Mouse (Mus musculus): ENCODE results near the gene Thy1. TPM values are rescaled to one million over a fixed set of nuclear protein-coding genes. Genes with fewer than 3 reads are reported as not detected.

Gene Thy1
- total and polyA plus RNA-seq, 2 experiments = 0.46 to 3.2 TPM

GRCm38 (mm10) chr9:44041511-44042395 is 1.4 kb upstream of the Thy1 start:
- 81% methylated on average over 7 of the region's 7 CpGs for WGBS
- DNase-seq (ENCODE audit: extremely low read depth, low read depth, low spot score) = no peak
- Histone ChIP-seq H3K4me3 (ENCODE audit: insufficient read depth, low read depth, low read length) (no peak overlapping the region), H3K9ac (ENCODE audit: low read depth, low read length) (no peak overlapping the region), H3K27ac (replicated peaks; ENCODE audit: insufficient read depth, low read depth, low read length) (no peak overlapping the region), H3K4me1 (ENCODE audit: control insufficient read depth, insufficient read depth, low read length) (no peaks in the 10 kb centered on the region), H3K36me3 (ENCODE audit: control insufficient read depth, insufficient read depth, low read length) (no peaks in the 10 kb centered on the region), H3K27me3 (ENCODE audit: control insufficient read depth, insufficient read depth, low read length) (peaks cover 2% of the 10 kb centered on the region; the same call in 1 of the 2 replicates), H3K79me2 (ENCODE audit: control insufficient read depth, insufficient read depth, low read length) (no peaks in the 10 kb centered on the region)
- TF ChIP-seq POLR2A (IDR thresholded peaks at IDR 0.05; ENCODE audit: extremely low read depth, insufficient read depth, low read length) (no peak), CTCF (IDR thresholded peaks at IDR 0.05; ENCODE audit: low read depth, low read length) (no peak)

DNA sequence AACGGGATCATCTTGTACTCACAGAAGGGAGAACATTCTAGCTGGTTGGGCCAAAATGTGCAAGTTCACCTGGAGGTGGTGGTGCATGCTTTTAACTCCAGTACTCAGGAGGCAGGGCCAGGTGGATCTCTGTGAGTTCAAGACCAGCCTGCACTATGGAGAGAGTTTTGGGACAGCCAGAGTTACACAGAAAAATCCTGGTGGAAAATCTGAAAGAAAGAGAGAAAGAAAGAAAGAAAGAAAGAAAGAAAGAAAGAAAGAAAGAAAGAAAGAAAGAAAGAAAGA is 846 bp upstream of the Thy1 start:
- no peak for DNase-seq (ENCODE audit: extremely low read depth, low read depth, low spot score)
- Histone ChIP-seq H3K36me3 (ENCODE audit: control insufficient read depth, insufficient read depth, low read length) (no peaks in the 10 kb centered on the region), H3K27ac (replicated peaks; ENCODE audit: insufficient read depth, low read depth, low read length) (no peak overlapping the region), H3K27me3 (ENCODE audit: control insufficient read depth, insufficient read depth, low read length) (peaks cover 2% of the 10 kb centered on the region; the same call in 1 of the 2 replicates), H3K79me2 (ENCODE audit: control insufficient read depth, insufficient read depth, low read length) (no peaks in the 10 kb centered on the region), H3K4me3 (ENCODE audit: insufficient read depth, low read depth, low read length) (no peak overlapping the region), H3K9ac (ENCODE audit: low read depth, low read length) (no peak overlapping the region), H3K4me1 (ENCODE audit: control insufficient read depth, insufficient read depth, low read length) (no peaks in the 10 kb centered on the region)
- WGBS = 77% methylated on average over 1 of the region's 1 CpGs
- no peak for TF ChIP-seq POLR2A (IDR thresholded peaks at IDR 0.05; ENCODE audit: extremely low read depth, insufficient read depth, low read length)
- no peak for TF ChIP-seq CTCF (IDR thresholded peaks at IDR 0.05; ENCODE audit: low read depth, low read length)

DNA sequence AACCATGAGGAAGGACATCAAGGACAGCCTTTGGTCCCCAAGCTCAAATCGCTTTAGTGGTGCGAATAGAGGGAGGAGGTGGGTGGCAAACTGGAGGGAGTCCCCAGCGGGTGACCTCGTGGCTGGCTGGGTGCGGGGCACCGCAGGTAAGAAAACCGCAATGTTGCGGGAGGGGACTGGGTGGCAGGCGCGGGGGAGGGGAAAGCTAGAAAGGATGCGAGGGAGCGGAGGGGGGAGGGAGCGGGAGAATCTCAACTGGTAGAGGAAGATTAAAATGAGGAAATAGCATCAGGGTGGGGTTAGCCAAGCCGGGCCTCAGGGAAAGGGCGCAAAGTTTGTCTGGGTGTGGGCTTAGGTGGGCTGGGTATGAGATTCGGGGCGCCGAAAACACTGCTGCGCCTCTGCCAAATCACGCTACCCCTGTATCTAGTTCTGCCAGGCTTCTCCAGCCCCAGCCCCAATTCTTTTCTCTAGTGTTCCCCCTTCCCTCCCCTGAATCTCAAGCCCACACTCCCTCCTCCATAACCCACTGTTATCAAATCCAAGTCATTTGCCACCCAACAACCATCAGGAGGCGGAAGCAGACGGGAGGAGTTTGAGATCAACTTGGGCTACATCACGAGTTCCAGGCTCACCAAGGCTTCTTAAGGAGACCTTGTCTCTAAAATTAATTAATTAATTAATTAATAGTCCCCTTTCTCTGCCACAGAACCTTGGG is 683 bp downstream of the Thy1 start:
- no peak overlapping the region for H3K27ac ChIP-seq (replicated peaks; ENCODE audit: insufficient read depth, low read depth, low read length)
- WGBS = 10% methylated on average over 23 of the region's 23 CpGs
- DNase-seq (ENCODE audit: extremely low read depth, low read depth, low spot score) = no peak
- H3K4me1 ChIP-seq (ENCODE audit: control insufficient read depth, insufficient read depth, low read length) = no peaks in the 10 kb centered on the region
- peaks cover 2% of the 10 kb centered on the region; the same call in 1 of the 2 replicates for H3K27me3 ChIP-seq (ENCODE audit: control insufficient read depth, insufficient read depth, low read length)
- H3K36me3 ChIP-seq (ENCODE audit: control insufficient read depth, insufficient read depth, low read length) = no peaks in the 10 kb centered on the region
- no peak overlapping the region for H3K4me3 ChIP-seq (ENCODE audit: insufficient read depth, low read depth, low read length)
- H3K79me2 ChIP-seq (ENCODE audit: control insufficient read depth, insufficient read depth, low read length) = no peaks in the 10 kb centered on the region
- TF ChIP-seq POLR2A (IDR thresholded peaks at IDR 0.05; ENCODE audit: extremely low read depth, insufficient read depth, low read length) (no peak), CTCF (IDR thresholded peaks at IDR 0.05; ENCODE audit: low read depth, low read length) (no peak)
- H3K9ac ChIP-seq (ENCODE audit: low read depth, low read length) = no peak overlapping the region

DNA sequence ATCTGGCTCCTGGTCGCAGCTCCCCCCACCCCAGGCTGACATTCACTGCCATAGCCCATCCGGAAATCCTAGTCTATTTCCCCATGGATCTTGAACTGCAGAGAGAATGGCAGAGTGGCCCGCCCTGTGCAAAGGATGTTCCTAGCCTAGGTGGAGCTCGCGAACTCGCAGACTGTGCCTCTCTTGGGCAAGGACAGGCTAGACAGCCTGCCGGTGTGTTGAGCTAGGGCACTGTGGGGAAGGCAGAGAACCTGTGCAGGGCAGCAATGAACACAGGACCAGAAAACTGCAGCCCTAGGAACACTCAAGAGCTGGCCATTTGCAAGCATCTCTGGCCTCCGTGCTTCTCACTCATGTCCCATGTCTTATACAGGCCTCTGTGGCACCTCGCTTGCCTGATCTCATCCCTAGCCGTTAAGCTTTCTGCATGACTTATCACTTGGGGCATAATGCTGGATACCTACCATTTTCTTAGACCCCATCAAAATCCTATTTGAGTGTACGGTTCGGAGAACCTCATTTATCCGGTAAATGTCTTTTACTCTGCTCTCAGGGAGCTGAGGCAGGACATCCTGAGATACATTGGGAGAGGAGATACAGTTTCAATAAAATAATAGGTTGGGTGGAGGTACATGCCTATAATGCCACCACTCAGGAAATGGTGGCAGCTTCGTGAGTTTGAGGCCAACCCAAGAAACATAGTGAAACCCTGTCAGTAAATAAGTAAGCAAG is 1.4 kb downstream of the Thy1 start:
- TF ChIP-seq POLR2A (IDR thresholded peaks at IDR 0.05; ENCODE audit: extremely low read depth, insufficient read depth, low read length) = no peak
- TF ChIP-seq CTCF (IDR thresholded peaks at IDR 0.05; ENCODE audit: low read depth, low read length) = no peak
- no peak overlapping the region for H3K27ac ChIP-seq (replicated peaks; ENCODE audit: insufficient read depth, low read depth, low read length)
- no peak for DNase-seq (ENCODE audit: extremely low read depth, low read depth, low spot score)
- H3K27me3 ChIP-seq (ENCODE audit: control insufficient read depth, insufficient read depth, low read length) = peaks cover 2% of the 10 kb centered on the region; the same call in 1 of the 2 replicates
- no peaks in the 10 kb centered on the region for H3K4me1 ChIP-seq (ENCODE audit: control insufficient read depth, insufficient read depth, low read length)
- H3K9ac ChIP-seq (ENCODE audit: low read depth, low read length) = no peak overlapping the region
- H3K36me3 ChIP-seq (ENCODE audit: control insufficient read depth, insufficient read depth, low read length) = no peaks in the 10 kb centered on the region
- WGBS = 47% methylated on average over 14 of the region's 14 CpGs
- H3K4me3 ChIP-seq (ENCODE audit: insufficient read depth, low read depth, low read length) = no peak overlapping the region
- no peaks in the 10 kb centered on the region for H3K79me2 ChIP-seq (ENCODE audit: control insufficient read depth, insufficient read depth, low read length)

DNA sequence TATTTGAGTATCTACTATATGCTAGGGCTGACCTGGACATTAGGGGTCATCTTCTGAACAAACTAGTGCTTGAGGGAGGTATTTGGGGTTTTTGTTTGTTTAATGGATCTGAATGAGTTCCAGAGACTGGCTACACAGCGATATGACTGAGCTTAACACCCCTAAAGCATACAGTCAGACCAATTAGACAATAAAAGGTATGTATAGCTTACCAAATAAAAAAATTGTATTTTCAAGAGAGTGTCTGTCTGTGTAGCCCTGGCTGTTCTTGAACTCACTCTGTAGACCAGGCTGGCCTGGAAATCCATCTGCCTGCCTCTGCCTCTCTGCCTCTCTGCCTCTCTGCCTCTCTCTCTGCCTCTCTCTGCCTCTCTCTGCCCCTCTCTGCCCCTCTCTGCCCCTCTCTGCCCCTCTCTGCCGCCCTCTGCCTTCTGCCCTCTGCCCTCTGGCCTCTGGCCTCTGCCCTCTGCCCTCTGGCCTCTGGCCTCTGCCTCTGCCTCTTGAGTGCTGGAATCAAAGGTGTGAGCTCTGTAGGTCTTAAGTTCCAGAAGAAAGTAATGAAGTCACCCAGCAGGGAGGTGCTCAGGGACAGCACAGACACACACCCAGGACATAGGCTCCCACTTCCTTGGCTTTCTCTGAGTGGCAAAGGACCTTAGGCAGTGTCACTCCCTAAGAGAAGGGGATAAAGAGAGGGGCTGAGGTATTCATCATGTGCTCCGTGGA is 2.1 kb downstream of the Thy1 start:
- H3K4me3 ChIP-seq (ENCODE audit: insufficient read depth, low read depth, low read length) = no peak overlapping the region
- H3K79me2 ChIP-seq (ENCODE audit: control insufficient read depth, insufficient read depth, low read length) = no peaks in the 10 kb centered on the region
- H3K4me1 ChIP-seq (ENCODE audit: control insufficient read depth, insufficient read depth, low read length) = no peaks in the 10 kb centered on the region
- no peaks in the 10 kb centered on the region for H3K36me3 ChIP-seq (ENCODE audit: control insufficient read depth, insufficient read depth, low read length)
- no peak overlapping the region for H3K9ac ChIP-seq (ENCODE audit: low read depth, low read length)
- TF ChIP-seq CTCF (IDR thresholded peaks at IDR 0.05; ENCODE audit: low read depth, low read length) = no peak
- no peak for TF ChIP-seq POLR2A (IDR thresholded peaks at IDR 0.05; ENCODE audit: extremely low read depth, insufficient read depth, low read length)
- H3K27ac ChIP-seq (replicated peaks; ENCODE audit: insufficient read depth, low read depth, low read length) = no peak overlapping the region
- H3K27me3 ChIP-seq (ENCODE audit: control insufficient read depth, insufficient read depth, low read length) = peaks cover 2% of the 10 kb centered on the region; the same call in 1 of the 2 replicates
- 52% methylated on average over 3 of the region's 3 CpGs for WGBS
- DNase-seq (ENCODE audit: extremely low read depth, low read depth, low spot score) = no peak
